Mouse (Mus musculus) gastrocnemius, postnatal 36 days (tissue): ENCODE measurements at regions not wholly inside any gene's neighbourhood (a gene's known extent, or its start where the extent isn't known, plus 50 kb on each side); places are given as distances from the start of the nearest gene placed in this dataset.

ENCODE experiments used
- DNase-seq, 2 experiments: peaks; one replicate each; pipeline ENCODE4 v3.0.0; 2022
- intact Hi-C: fragments of 180-260 bp; cut with DNase I; formaldehyde crosslinking; loops from one replicate; pipeline ENCODE4 v1.15.1; 2025

GRCm38 (mm10) chr5:111935381-111936134, 201.8 kb downstream of the Gm26897 start:
- DNase-seq: peak in 1 of 2 experiments; percentile 40
- intact Hi-C loops: loop anchor here (10.0 kb wide), 1 partner anchor 219 kb away; no protein-coding TSS in a partner anchor

GRCm38 (mm10) chr5:111941831-111942230, 208.1 kb downstream of the Gm26897 start:
- intact Hi-C loops: no loop called here
- DNase-seq: peak in 1 of 2 experiments; percentile 7

- DNase-seq: no peak
- intact Hi-C loops: no loop called here
Observed at GRCm38 (mm10) chr5:111942792-111943191, 209.1 kb downstream of the Gm26897 start.

- intact Hi-C loops: no loop called here
- peak in 1 of 2 experiments; percentile 6 for DNase-seq
Observed at GRCm38 (mm10) chr5:111943337-111944162, 209.8 kb downstream of the Gm26897 start.

GRCm38 (mm10) chr5:111944273-111944971, 210.7 kb downstream of the Gm26897 start:
- intact Hi-C loops: no loop called here
- no peak for DNase-seq

- DNase-seq: no peak
- intact Hi-C loops: no loop called here
Observed at GRCm38 (mm10) chr5:111944972-111945285, 211.2 kb downstream of the Gm26897 start.

- DNase-seq: peak in 1 of 2 experiments; percentile 6
- intact Hi-C loops: no loop called here
Observed at GRCm38 (mm10) chr5:111946281-111946680, 212.6 kb downstream of the Gm26897 start.

- no peak for DNase-seq
- intact Hi-C loops: no loop called here
Observed at GRCm38 (mm10) chr5:111957698-111958097, 224.0 kb downstream of the Gm26897 start.

GRCm38 (mm10) chr5:111958226-111958625, 224.5 kb downstream of the Gm26897 start:
- intact Hi-C loops: no loop called here
- no peak for DNase-seq

GRCm38 (mm10) chr5:111965311-111965710, 231.6 kb downstream of the Gm26897 start:
- intact Hi-C loops: no loop called here
- no peak for DNase-seq

- intact Hi-C loops: no loop called here
- DNase-seq: no peak
Observed at GRCm38 (mm10) chr5:111968121-111968520, 234.4 kb downstream of the Gm26897 start.

- intact Hi-C loops: no loop called here
- no peak for DNase-seq
Observed at GRCm38 (mm10) chr5:111968701-111969100, 235.0 kb downstream of the Gm26897 start.

GRCm38 (mm10) chr5:111971193-111971592, 237.5 kb downstream of the Gm26897 start:
- no peak for DNase-seq
- intact Hi-C loops: no loop called here

- no peak for DNase-seq
- intact Hi-C loops: no loop called here
Observed at GRCm38 (mm10) chr5:111971952-111972351, 238.2 kb downstream of the Gm26897 start.

GRCm38 (mm10) chr5:111975686-111976085, 242.0 kb downstream of the Gm26897 start:
- intact Hi-C loops: no loop called here
- DNase-seq: no peak

- intact Hi-C loops: no loop called here
- DNase-seq: no peak
Observed at GRCm38 (mm10) chr5:111979601-111980000, 245.9 kb downstream of the Gm26897 start.

GRCm38 (mm10) chr5:111982106-111982505, 248.4 kb downstream of the Gm26897 start:
- intact Hi-C loops: no loop called here

GRCm38 (mm10) chr5:111985997-111986396, 252.3 kb downstream of the Gm26897 start:
- intact Hi-C loops: loop anchor here (5.0 kb wide), 1 partner anchor 1441 kb away; no protein-coding TSS in a partner anchor
- DNase-seq: no peak

More at GRCm38 (mm10) chr5:111982106-111982505, 248.4 kb downstream of the Gm26897 start:
- no peak for DNase-seq

GRCm38 (mm10) chr5:111987036-111987435, 253.3 kb downstream of the Gm26897 start:
- intact Hi-C loops: loop anchor here (5.0 kb wide), 1 partner anchor 1440 kb away; no protein-coding TSS in a partner anchor
- DNase-seq: no peak

GRCm38 (mm10) chr5:111991805-111992204, 258.1 kb downstream of the Gm26897 start:
- no peak for DNase-seq
- intact Hi-C loops: no loop called here

- no peak for DNase-seq
- intact Hi-C loops: no loop called here
Observed at GRCm38 (mm10) chr5:111993221-111993620, 259.1 kb downstream of the Cryba4 start.
